Mouse (Mus musculus) kidney, postnatal 10 days (tissue): Measurements from ENCODE around the gene Atrnl1.
A peak's percentile ranks its signal among the peaks of the same experiment; 100 is the strongest.
"Not testable (repeated sequence)": the region's sequence is repeated elsewhere in the genome, so short reads cannot be mapped to it uniquely, and the experiment has no call there.

Experiments used
- DNase-seq: peaks from one replicate; pipeline ENCODE4 v3.0.0; 2021; ENCODE audit warnings: mixed read lengths

Atrnl1 gene

GRCm38 (mm10) chr19:57610058-57610475 lies 767 bp upstream of the Atrnl1 start:
- peak; percentile 68 for DNase-seq

GRCm38 (mm10) chr19:57611291-57612178 lies 701 bp downstream of the Atrnl1 start:
- peak; percentile 81 for DNase-seq

DNA sequence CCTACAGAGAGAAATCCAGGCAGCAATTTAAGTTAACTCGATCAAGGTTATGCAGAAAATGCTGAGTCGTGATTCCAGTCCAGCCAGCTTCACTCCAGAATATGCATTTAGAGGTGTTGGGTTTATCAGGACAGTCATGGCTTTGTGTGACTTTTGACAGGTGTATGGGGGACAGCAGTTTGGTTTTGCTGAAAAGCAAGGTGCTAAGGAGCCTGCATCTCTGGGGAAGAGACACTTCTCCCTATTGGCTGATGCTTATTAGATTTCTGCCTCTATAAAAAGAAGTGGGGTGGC lies 1.3 kb downstream of the Atrnl1 start:
- no peak for DNase-seq

- no peak for DNase-seq
Measured at GRCm38 (mm10) chr19:57615972-57616621, 5.3 kb downstream of the Atrnl1 start.

GRCm38 (mm10) chr19:57619088-57619487 lies 8.3 kb downstream of the Atrnl1 start:
- no peak for DNase-seq

- no peak for DNase-seq
Measured at GRCm38 (mm10) chr19:57621814-57622213, 11.0 kb downstream of the Atrnl1 start.

DNA sequence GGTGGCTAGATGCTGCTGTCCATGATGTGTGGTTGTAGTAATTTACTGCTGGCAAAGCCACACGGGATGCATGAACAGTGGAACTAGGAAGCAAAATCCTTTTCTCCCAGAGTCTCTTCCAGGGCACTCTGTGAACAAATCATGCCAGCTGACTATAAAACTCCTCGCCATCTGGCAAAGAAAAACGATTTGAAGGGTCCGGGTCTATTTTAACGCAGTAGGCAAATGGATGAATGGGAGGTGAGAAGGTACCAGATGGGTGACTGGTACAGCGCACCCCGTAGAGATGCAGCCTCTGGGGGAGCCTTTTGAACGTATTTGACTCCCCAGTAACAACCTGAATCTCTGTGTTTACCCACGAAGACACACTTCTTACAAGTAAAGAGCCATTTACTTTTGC lies 14.9 kb downstream of the Atrnl1 start:
- DNase-seq: no peak

DNA sequence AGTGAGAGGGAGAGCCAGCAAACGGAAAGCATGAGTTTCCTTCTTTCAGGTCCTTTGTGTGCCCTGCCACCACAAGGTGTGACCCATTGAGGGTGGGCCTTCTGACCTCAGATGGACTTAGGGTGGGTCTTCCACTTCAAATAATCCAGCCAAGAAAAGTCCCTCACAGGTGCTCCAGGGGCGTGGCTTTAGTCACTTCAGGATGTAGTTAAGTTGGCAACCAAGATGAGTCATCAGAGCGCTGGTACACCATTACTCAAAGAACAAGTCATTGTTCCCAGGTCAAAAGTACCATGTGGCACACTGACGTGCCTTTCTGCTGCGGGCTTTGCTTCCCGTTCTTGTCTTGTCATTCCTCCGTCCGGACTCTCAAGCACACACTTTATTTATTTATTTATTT lies 16.4 kb downstream of the Atrnl1 start:
- no peak for DNase-seq

GRCm38 (mm10) chr19:57642536-57642935 lies 31.7 kb downstream of the Atrnl1 start:
- no peak for DNase-seq

DNA sequence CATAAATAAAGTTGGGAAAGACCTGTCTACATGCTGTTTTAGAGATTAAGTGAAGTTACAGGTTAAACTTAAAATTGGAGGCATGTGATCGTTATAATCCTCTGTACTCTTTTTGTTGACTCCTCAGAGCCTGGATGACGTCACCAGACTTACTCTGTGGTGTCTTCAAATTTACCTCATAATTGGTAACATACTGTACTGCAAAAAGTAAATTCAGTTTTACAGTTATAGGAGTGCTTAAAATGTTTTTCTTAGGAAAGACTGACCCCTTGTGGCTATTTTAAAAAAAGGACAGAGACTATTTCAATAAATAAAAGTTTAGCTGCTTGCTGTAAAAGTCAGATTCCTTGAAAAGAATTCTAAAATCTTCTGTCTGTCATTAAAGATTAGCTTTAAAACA lies 32.1 kb downstream of the Atrnl1 start:
- DNase-seq: no peak

- DNase-seq: no peak
Measured at GRCm38 (mm10) chr19:57648202-57648943, 37.5 kb downstream of the Atrnl1 start.

DNA sequence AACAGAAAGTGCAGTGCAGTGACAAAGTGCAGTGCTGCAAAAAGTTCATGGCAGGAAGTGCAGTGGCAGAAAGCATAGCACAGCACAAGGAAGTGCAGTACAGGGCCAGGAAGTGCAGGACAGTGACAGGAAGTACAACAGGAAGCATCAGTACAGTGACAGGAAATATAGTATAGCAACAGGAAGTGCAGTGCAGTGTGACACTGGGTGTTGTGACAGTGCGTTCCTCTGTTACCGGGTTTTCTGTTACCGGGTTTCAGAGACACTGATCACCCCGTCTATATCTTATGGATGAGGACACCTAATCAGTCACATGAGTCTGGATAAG lies 38.1 kb downstream of the Atrnl1 start:
- no peak for DNase-seq

GRCm38 (mm10) chr19:57655083-57655482 lies 44.2 kb downstream of the Atrnl1 start:
- peak; percentile 80 for DNase-seq

DNA sequence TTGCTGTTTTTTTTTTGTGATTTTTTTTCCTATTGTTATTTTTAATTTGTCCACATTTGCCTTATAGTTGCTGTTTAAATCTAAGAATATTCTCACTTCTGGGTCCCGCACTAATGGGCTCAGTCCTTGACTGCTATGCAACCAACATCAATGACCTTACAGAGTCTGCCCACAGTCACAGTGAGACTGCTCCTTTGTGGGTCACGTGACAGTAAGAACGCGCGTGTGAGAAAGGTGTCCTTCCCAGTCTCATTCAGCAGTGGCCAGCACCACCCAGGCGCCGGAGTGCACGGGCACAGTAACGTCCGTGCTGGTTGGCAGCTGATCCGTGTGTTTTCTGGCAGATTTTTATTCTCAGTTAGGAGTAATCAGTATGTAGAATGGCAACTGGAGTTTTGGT lies 44.7 kb downstream of the Atrnl1 start:
- DNase-seq: no peak

DNA sequence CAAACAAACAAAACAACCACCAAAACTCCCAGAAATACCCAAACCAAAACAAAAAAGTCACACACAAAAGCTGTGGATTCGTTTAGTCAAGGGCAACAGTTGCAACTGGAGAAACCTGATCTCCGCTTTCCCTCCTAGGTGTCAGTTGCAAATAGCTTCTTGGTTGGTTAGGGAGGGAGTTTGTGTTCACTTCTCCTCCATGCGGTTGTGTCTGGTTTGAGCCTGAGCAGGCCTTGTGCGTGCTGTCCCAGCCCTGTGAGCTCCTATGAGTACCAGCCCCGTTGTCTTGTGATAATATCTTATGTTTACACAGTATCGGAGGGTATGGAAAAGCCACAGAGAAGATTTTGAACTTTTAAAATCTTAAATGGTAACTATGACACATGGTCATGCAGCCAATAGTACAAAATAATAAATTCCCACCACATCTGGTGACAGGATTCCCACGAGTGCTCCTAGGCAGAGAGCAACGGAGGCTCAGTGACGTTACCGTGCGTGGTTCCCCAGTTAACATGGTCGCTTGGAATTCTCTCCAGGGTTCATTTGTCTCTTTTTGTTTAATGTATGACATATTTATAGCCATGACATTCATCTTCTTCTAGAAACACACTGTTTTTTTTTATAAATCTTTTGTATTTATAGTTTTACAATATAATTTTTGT lies 46.7 kb downstream of the Atrnl1 start:
- peak; percentile 36 for DNase-seq

GRCm38 (mm10) chr19:57658111-57659091 lies 47.6 kb downstream of the Atrnl1 start:
- DNase-seq: no peak

GRCm38 (mm10) chr19:57667011-57667410 lies 56.2 kb downstream of the Atrnl1 start:
- no peak for DNase-seq

- DNase-seq: no peak
Measured at GRCm38 (mm10) chr19:57667946-57668345, 57.1 kb downstream of the Atrnl1 start.

- no peak for DNase-seq
Measured at GRCm38 (mm10) chr19:57679455-57679854, 68.6 kb downstream of the Atrnl1 start.

- no peak for DNase-seq
Measured at GRCm38 (mm10) chr19:57686596-57686995, 75.8 kb downstream of the Atrnl1 start.

DNA sequence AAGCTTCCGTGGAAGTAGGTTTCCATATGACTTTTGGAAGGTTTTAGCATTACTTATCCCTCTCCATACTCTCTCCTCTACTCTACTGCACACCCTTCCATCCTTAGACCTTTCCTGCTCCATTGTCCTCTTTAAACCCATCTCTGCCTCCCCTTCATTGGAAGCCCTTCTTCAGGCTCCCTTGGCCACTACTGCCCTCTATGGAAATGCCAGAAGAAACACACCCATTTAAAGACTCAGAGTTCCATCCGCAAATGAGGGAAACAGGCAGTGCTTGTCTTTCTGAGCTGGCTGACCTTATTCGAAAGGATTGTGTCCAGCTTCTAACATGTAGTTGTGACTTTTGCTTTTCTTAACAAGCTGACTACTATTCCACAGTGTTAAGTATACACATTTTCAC lies 81.7 kb downstream of the Atrnl1 start:
- no peak for DNase-seq

DNA sequence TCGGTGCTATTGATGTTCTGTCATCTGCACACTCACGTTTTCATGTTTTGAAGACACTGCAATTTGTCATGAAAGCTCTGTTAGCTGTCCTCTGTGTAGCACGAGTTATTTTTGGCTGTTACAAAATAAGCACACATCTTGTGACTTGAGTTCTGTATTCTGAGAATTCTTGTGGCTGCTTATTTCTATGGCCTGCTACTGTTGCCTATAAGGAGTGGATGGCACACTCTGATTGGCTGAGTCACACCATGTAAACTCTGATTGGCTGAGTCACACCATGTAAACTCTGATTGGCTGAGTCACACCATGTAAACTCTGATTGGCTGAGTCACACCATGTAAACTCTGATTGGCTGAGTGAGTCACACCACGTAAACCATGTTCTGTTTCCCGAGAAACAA lies 85.9 kb downstream of the Atrnl1 start:
- DNase-seq: not testable (repeated sequence)
